In genomic region chr7:102066363-102066762, GRCm38 (mm10) we compare ENCODE assay signal across 9 mouse cellular contexts. TPM values are rescaled to one million over a fixed set of nuclear protein-coding genes. Genes with fewer than 3 reads are reported as not detected.
A peak's percentile ranks its signal among the peaks of the same experiment; 100 is the strongest.
DNase-seq lines count a peak whose midpoint lies in the region; ATAC-seq and TF ChIP-seq lines count a peak whose summit lies in the region.
"Had no signal": no experiment of that assay in that cellular context is flagged by ENCODE, and none has a peak within 500 bp of the region (broad histone marks: within the 10 kb centered on the region; RNA-seq: fewer than 3 reads in every experiment).

No protein-coding gene starts in this region.

- WGBS in kidney, embryonic 15.5 days, result 71% methylated on average over 6 of the region's 6 CpGs
- 86% methylated on average over 6 of the region's 6 CpGs for WGBS in hindbrain, embryonic 16.5 days
- 85% methylated on average over 6 of the region's 6 CpGs for WGBS in midbrain, embryonic 15.5 days

- TF ChIP-seq CTCF in bone marrow macrophage, adult 2 months (IDR thresholded peaks at IDR 0.05; ENCODE audit: low read depth, low read length), result no peak

- H3K27ac ChIP-seq in kidney, embryonic 15.5 days, result 0 out of 2 replicates have a peak overlapping the region, but pooled peaks have one; percentile 92
- H3K27ac ChIP-seq in bone marrow macrophage, adult 2 months (ENCODE audit: insufficient read depth, low read depth, low read length), result no peak overlapping the region
- H3K27ac ChIP-seq in hindbrain, embryonic 16.5 days (ENCODE audit: low read depth, low read length), result no peak overlapping the region
- no peak overlapping the region for H3K27ac ChIP-seq in midbrain, embryonic 15.5 days

- ATAC-seq in kidney, embryonic 15.5 days (replicated peaks; ENCODE audit: low FRiP score), result no peak
- no peak for ATAC-seq in hindbrain, embryonic 16.5 days
- no peak for ATAC-seq in midbrain, embryonic 15.5 days (replicated peaks)

- H3K4me2 ChIP-seq in kidney, embryonic 15.5 days, result peak overlapping the region; percentile 68
- peak overlapping the region; percentile 66 for H3K4me2 ChIP-seq in hindbrain, embryonic 16.5 days (ENCODE audit: low read length)
- H3K4me2 ChIP-seq in midbrain, embryonic 15.5 days, result peak overlapping the region; percentile 69

- peaks cover 35% of the 10 kb centered on the region for H3K4me1 ChIP-seq in kidney, embryonic 15.5 days
- peaks cover 12% of the 10 kb centered on the region for H3K4me1 ChIP-seq in bone marrow macrophage, adult 2 months (ENCODE audit: control insufficient read depth, insufficient read depth, low read length)
- peaks cover 24% of the 10 kb centered on the region for H3K4me1 ChIP-seq in hindbrain, embryonic 16.5 days (ENCODE audit: control insufficient read depth, insufficient read depth, low read depth, low read length)
- H3K4me1 ChIP-seq in midbrain, embryonic 15.5 days, result peaks cover 35% of the 10 kb centered on the region

- H3K4me3 ChIP-seq in kidney, embryonic 15.5 days (replicated peaks), result peak overlapping the region; percentile 82
- peak overlapping the region; percentile 90 for H3K4me3 ChIP-seq in bone marrow macrophage, adult 2 months (ENCODE audit: insufficient read depth, low read length)
- H3K4me3 ChIP-seq in hindbrain, embryonic 16.5 days (ENCODE audit: low read length), result peak overlapping the region; percentile 77
- H3K4me3 ChIP-seq in midbrain, embryonic 15.5 days, result peak overlapping the region; percentile 77

- DNase-seq in kidney, postnatal 14 days, result no peak
- no peak for DNase-seq in cerebellum, adult 18-20 months
- DNase-seq in kidney, adult 18-20 months, result no peak
- DNase-seq in spleen, postnatal 10 days (ENCODE audit: low spot score in 2 of 2), result no peak

- H3K9me3 ChIP-seq in kidney, embryonic 15.5 days (replicated peaks), result no peaks in the 10 kb centered on the region
- no peaks in the 10 kb centered on the region for H3K9me3 ChIP-seq in hindbrain, embryonic 16.5 days (ENCODE audit: control insufficient read depth, low read length)
- no peaks in the 10 kb centered on the region for H3K9me3 ChIP-seq in midbrain, embryonic 15.5 days

- TF ChIP-seq POLR2A in bone marrow macrophage, adult 2 months (IDR thresholded peaks at IDR 0.05; ENCODE audit: borderline replicate concordance, low read depth, low read length), result no peak

- peak overlapping the region; percentile 73 for H3K9ac ChIP-seq in kidney, embryonic 15.5 days
- no peak overlapping the region for H3K9ac ChIP-seq in hindbrain, embryonic 16.5 days (ENCODE audit: low read depth, low read length)
- H3K9ac ChIP-seq in midbrain, embryonic 15.5 days, result no peak overlapping the region

- peaks cover 23% of the 10 kb centered on the region for H3K36me3 ChIP-seq in kidney, embryonic 15.5 days
- peaks cover 2% of the 10 kb centered on the region for H3K36me3 ChIP-seq in hindbrain, embryonic 16.5 days (ENCODE audit: control insufficient read depth, insufficient read depth, low read length)
- H3K36me3 ChIP-seq in midbrain, embryonic 15.5 days (replicated peaks), result 0 out of 2 replicates have a peak, but pooled peaks cover 3% of the 10 kb centered on the region

- H3K27me3 ChIP-seq in kidney, embryonic 15.5 days, result no peaks in the 10 kb centered on the region
- H3K27me3 ChIP-seq in hindbrain, embryonic 16.5 days (replicated peaks; ENCODE audit: control insufficient read depth, insufficient read depth, low read length), result no peaks in the 10 kb centered on the region
- H3K27me3 ChIP-seq in midbrain, embryonic 15.5 days (replicated peaks), result no peaks in the 10 kb centered on the region

RNA-seq across cellular contexts. Expression of gene Xntrpc, which starts 0.8 kb away (rescaled TPM):
- 1.6 and 1.7 TPM in 2 replicates for polyA plus RNA-seq in kidney, embryonic 15.5 days (2015; fragmentation: Nextera tagmentation; extraction: Ambion mirVana)
- polyA plus RNA-seq in bone marrow macrophage, adult 2 months (2012; ENCODE audit: insufficient read depth, insufficient read length, missing spikeins), result 0.23 and 0.35 TPM in 2 replicates
- polyA plus RNA-seq in hindbrain, embryonic 16.5 days (2015; fragmentation: Nextera tagmentation; extraction: Ambion mirVana), result 0.63 and 1.3 TPM in 2 replicates
- polyA plus RNA-seq in midbrain, embryonic 15.5 days (2015; fragmentation: Nextera tagmentation; extraction: Ambion mirVana), result 1.00 and 1.3 TPM in 2 replicates

RNA-seq across cellular contexts. Expression of gene Xndc1, which starts 1.1 kb away (rescaled TPM):
- polyA plus RNA-seq in kidney, embryonic 15.5 days (2015; fragmentation: Nextera tagmentation; extraction: Ambion mirVana), result 33.9 and 39.0 TPM in 2 replicates
- 15.4 and 18.1 TPM in 2 replicates for polyA plus RNA-seq in bone marrow macrophage, adult 2 months (2012; ENCODE audit: insufficient read depth, insufficient read length, missing spikeins)
- polyA plus RNA-seq in hindbrain, embryonic 16.5 days (2015; fragmentation: Nextera tagmentation; extraction: Ambion mirVana), result 24.6 and 26.9 TPM in 2 replicates
- polyA plus RNA-seq in midbrain, embryonic 15.5 days (2015; fragmentation: Nextera tagmentation; extraction: Ambion mirVana), result 29.6 and 29.8 TPM in 2 replicates

RNA-seq across cellular contexts. Expression of gene Rnf121, which starts 1.1 kb away (rescaled TPM):
- polyA plus RNA-seq in kidney, embryonic 15.5 days (2015; fragmentation: Nextera tagmentation; extraction: Ambion mirVana), result 28.3 and 28.4 TPM in 2 replicates
- 16.7 and 17.2 TPM in 2 replicates for polyA plus RNA-seq in bone marrow macrophage, adult 2 months (2012; ENCODE audit: insufficient read depth, insufficient read length, missing spikeins)
- 35.0 and 35.9 TPM in 2 replicates for polyA plus RNA-seq in hindbrain, embryonic 16.5 days (2015; fragmentation: Nextera tagmentation; extraction: Ambion mirVana)
- polyA plus RNA-seq in midbrain, embryonic 15.5 days (2015; fragmentation: Nextera tagmentation; extraction: Ambion mirVana), result 33.7 and 34.2 TPM in 2 replicates

RNA-seq across cellular contexts. Expression of gene Trpc2, which starts 16.6 kb away (rescaled TPM):
- not detected in 2 replicates for polyA plus RNA-seq in kidney, embryonic 15.5 days (2015; fragmentation: Nextera tagmentation; extraction: Ambion mirVana)
- polyA plus RNA-seq in bone marrow macrophage, adult 2 months (2012; ENCODE audit: insufficient read depth, insufficient read length, missing spikeins), result not detected in 2 replicates
- not detected in 2 replicates for polyA plus RNA-seq in hindbrain, embryonic 16.5 days (2015; fragmentation: Nextera tagmentation; extraction: Ambion mirVana)
- polyA plus RNA-seq in midbrain, embryonic 15.5 days (2015; fragmentation: Nextera tagmentation; extraction: Ambion mirVana), result not detected in 2 replicates
- polyA plus RNA-seq: gonadal fat pad, adult 2 months had no signal

RNA-seq across cellular contexts. Expression of gene Art1, which starts 35.2 kb away (rescaled TPM):
- polyA plus RNA-seq in kidney, embryonic 15.5 days (2015; fragmentation: Nextera tagmentation; extraction: Ambion mirVana), result 2.4 and 3.4 TPM in 2 replicates
- not detected in 2 replicates for polyA plus RNA-seq in bone marrow macrophage, adult 2 months (2012; ENCODE audit: insufficient read depth, insufficient read length, missing spikeins)
- 0.19 and 1.4 TPM in 2 replicates for polyA plus RNA-seq in hindbrain, embryonic 16.5 days (2015; fragmentation: Nextera tagmentation; extraction: Ambion mirVana)
- 0.36 and 0.37 TPM in 2 replicates for polyA plus RNA-seq in midbrain, embryonic 15.5 days (2015; fragmentation: Nextera tagmentation; extraction: Ambion mirVana)
